Mouse (Mus musculus) intestine, embryonic 16.5 days (tissue): ENCODE data around the gene H2-Q7. TPM values are rescaled to one million over a fixed set of nuclear protein-coding genes. Genes with fewer than 3 reads are reported as not detected.
"Not testable (repeated sequence)": the region's sequence is repeated elsewhere in the genome, so short reads cannot be mapped to it uniquely, and the experiment has no call there.

Source experiments
- ATAC-seq: fragments of 200-750 bp; cut with Nextera tagmentation; 2 replicates; pipeline ENCODE4 v1.8.0; 2017; ENCODE audit warnings: moderate TSS enrichment, moderate library complexity
- H3K27ac ChIP-seq: fragments of 300-500 bp; sonication (generic); 2 replicates; pipeline ENCODE4 v1.5.1; 2014; ENCODE audit warnings: mild to moderate bottlenecking, low read length
- H3K27me3 ChIP-seq: fragments of 300-500 bp; sonication (generic); replicated peaks from 2 replicates; pipeline ENCODE4 v1.6.1; 2014; ENCODE audit warnings: low read length, control low read depth, mixed read lengths; ENCODE audit not compliant: control insufficient read depth, insufficient read depth
- H3K36me3 ChIP-seq: fragments of 300-500 bp; sonication (generic); 2 replicates; pipeline ENCODE4 v1.6.1; 2014; ENCODE audit warnings: low read length, control low read depth; ENCODE audit not compliant: control insufficient read depth, insufficient read depth
- H3K4me1 ChIP-seq: fragments of 300-500 bp; sonication (generic); 2 replicates; pipeline ENCODE4 v1.6.1; 2014; ENCODE audit warnings: low read length, control low read depth, mixed read lengths; ENCODE audit not compliant: control insufficient read depth, insufficient read depth
- H3K4me2 ChIP-seq: fragments of 300-500 bp; sonication (generic); 2 replicates; pipeline ENCODE4 v1.6.1; 2014; ENCODE audit warnings: low read depth, low read length, control low read depth
- H3K4me3 ChIP-seq: fragments of 300-500 bp; sonication (generic); 2 replicates; pipeline ENCODE4 v1.5.1; 2014; ENCODE audit warnings: mild to moderate bottlenecking, low read length
- H3K9ac ChIP-seq: fragments of 300-500 bp; sonication (generic); 2 replicates; pipeline ENCODE4 v1.6.1; 2014; ENCODE audit warnings: low read depth, low read length
- H3K9me3 ChIP-seq: fragments of 300-500 bp; sonication (generic); 2 replicates; pipeline ENCODE4 v1.6.1; 2016; ENCODE audit warnings: low read length, control low read depth; ENCODE audit not compliant: control insufficient read depth
- WGBS: fragments of 180-500 bp; shearing (Covaris S2); extraction: QIAGEN DNeasy Blood & Tissue Kit; methylation state at CpG from one replicate; pipeline ENCODE4 v1.1.7; 2014; 5-methylcytosine and 5-hydroxymethylcytosine counted together
- polyA plus RNA-seq: library from polyadenylated mRNA; unstranded; fragments of >200 nt; fragmentation: Nextera tagmentation; extraction: Ambion mirVana; gene quantifications from 2 replicates; pipeline ENCODE4 v1.2.1, GENCODE M21; 2015

H2-Q7 gene
- polyA plus RNA-seq, 1 experiment from 2014 or later = 7.3 TPM

GRCm38 (mm10) chr17:35420206-35420810 lies 18.6 kb upstream of the H2-Q7 start:
- H3K4me2 ChIP-seq, H3K36me3 ChIP-seq, H3K27me3 ChIP-seq, H3K4me3 ChIP-seq, ATAC-seq, H3K9me3 ChIP-seq, H3K4me1 ChIP-seq, H3K9ac ChIP-seq, H3K27ac ChIP-seq: not testable (repeated sequence)
- WGBS = 16% methylated on average over 11 of the region's 11 CpGs

- H3K4me3 ChIP-seq, ATAC-seq: not testable (repeated sequence)
- 88% methylated on average over 4 of the region's 4 CpGs for WGBS
These were observed 17.6 kb upstream of the H2-Q7 start for GRCm38 (mm10) chr17:35421331-35421730.

DNA sequence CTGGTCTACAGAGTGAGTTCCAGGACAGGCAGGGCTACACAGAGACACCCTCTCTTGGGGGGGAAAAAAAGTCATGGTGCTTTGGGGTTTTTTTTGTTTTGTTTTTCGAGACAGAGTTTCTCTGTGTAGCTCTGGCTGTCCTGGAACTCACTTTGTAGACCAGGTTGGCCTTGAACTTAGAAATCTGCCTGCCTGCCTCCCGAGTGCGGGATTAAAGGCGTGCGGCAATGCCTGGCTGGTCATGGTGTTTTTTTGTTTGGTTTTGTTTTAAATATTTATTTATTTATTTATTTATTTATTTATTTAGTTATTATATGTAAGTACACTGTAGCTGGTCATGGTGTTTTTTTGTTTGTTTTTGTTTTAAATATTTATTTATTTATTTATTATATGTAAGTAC lies 16.6 kb upstream of the H2-Q7 start:
- not testable (repeated sequence) for H3K9ac ChIP-seq, H3K27ac ChIP-seq, H3K27me3 ChIP-seq, H3K4me1 ChIP-seq, H3K4me2 ChIP-seq, H3K4me3 ChIP-seq, H3K9me3 ChIP-seq, ATAC-seq, H3K36me3 ChIP-seq
- WGBS = 92% methylated on average over 5 of the region's 5 CpGs

More at GRCm38 (mm10) chr17:35421331-35421730, 17.6 kb upstream of the H2-Q7 start:
- H3K9ac ChIP-seq, H3K4me1 ChIP-seq, H3K9me3 ChIP-seq, H3K27ac ChIP-seq, H3K36me3 ChIP-seq, H3K4me2 ChIP-seq, H3K27me3 ChIP-seq: not testable (repeated sequence)

GRCm38 (mm10) chr17:35423131-35423810 lies 15.7 kb upstream of the H2-Q7 start:
- WGBS = 70% methylated on average over 3 of the region's 3 CpGs
- H3K36me3 ChIP-seq, H3K27ac ChIP-seq, H3K4me2 ChIP-seq, H3K4me1 ChIP-seq, ATAC-seq, H3K9ac ChIP-seq, H3K27me3 ChIP-seq, H3K9me3 ChIP-seq, H3K4me3 ChIP-seq: not testable (repeated sequence)

DNA sequence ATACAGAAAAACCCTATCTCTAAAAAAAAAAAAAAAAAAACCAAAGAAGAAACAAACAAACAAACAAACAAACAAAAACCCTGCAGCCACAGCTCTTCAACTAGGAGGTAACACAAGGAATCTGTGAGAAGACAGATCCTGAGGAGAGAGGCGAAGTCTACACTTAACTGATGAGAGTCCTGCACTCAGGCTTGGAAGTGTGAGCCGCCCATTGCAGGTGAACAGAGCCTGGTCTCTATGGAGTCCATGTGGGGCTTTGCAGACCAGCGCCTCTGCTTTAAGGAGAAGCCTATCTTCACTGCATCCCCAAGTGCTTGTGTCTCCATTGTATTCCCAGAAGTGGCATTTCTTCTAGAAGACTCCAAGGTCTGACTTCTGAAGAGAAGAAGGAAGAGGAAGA lies 14.8 kb upstream of the H2-Q7 start:
- ATAC-seq = not testable (repeated sequence)
- 79% methylated on average over 3 of the region's 3 CpGs for WGBS

GRCm38 (mm10) chr17:35424624-35425416 lies 14.1 kb upstream of the H2-Q7 start, which contains the start of gene H2-Q6:
Gene H2-Q6 (plus strand): TSS chr17:35424850.
- 2% methylated on average over 50 of the region's 66 CpGs for WGBS
- ATAC-seq = peak; percentile 85
- peak within 1 kb of the TSS; percentile 64 for H3K4me2 ChIP-seq
- H3K4me1 ChIP-seq, H3K27ac ChIP-seq, H3K9me3 ChIP-seq, H3K36me3 ChIP-seq, H3K27me3 ChIP-seq: not testable (repeated sequence)
- H3K4me3 ChIP-seq = peak within 1 kb of the TSS; percentile 46
- peak within 1 kb of the TSS; percentile 40; the same call in 1 of the 2 replicates for H3K9ac ChIP-seq

More for the DNA sequence above, 14.8 kb upstream of the H2-Q7 start:
- H3K4me2 ChIP-seq, H3K27ac ChIP-seq, H3K9me3 ChIP-seq, H3K9ac ChIP-seq, H3K4me1 ChIP-seq, H3K36me3 ChIP-seq, H3K27me3 ChIP-seq, H3K4me3 ChIP-seq: not testable (repeated sequence)

DNA sequence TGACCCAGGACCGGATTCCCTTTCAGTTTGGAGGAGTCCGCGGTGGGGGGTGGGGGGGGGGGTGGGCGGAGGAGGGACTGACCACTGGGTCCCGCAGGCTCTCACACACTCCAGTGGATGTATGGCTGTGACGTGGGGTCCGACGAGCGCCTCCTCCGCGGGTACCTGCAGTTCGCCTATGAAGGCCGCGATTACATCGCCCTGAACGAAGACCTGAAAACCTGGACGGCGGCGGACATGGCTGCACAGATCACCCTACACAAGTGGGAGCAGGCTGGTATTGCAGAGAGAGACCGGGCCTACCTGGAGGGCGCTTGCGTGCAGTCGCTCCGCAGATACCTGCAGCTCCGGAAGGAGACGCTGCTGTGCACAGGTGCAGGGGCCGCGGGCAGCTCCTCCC lies 13.5 kb upstream of the H2-Q7 start:
- ATAC-seq = peak; percentile 25; the same call in 1 of the 2 replicates
- not testable (repeated sequence) for H3K27me3 ChIP-seq, H3K36me3 ChIP-seq, H3K4me1 ChIP-seq, H3K9ac ChIP-seq, H3K9me3 ChIP-seq, H3K27ac ChIP-seq
- peak overlapping the region; percentile 46 for H3K4me3 ChIP-seq
- WGBS = 21% methylated on average over 27 of the region's 28 CpGs
- H3K4me2 ChIP-seq = peak overlapping the region; percentile 64

DNA sequence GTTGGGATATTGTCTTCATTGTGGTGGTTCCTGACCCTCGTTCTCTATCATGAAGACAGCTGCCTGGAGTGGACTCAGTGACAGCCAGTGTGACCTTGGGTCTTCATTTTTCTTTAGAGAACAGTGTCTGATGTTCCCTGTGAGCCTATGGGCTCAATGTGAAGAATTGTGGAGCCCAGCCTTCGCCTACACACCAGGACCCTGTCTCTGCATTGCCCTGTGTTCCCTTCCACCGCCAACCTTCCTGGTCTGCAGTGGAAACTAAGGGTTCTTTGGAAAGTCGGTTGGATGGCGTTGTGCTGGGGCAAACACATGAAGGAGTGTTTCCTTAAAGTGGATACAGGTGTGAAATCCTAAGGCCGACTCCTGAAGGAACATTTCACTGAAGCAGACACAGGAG lies 10.1 kb upstream of the H2-Q7 start:
- H3K36me3 ChIP-seq, H3K4me3 ChIP-seq, ATAC-seq, H3K27ac ChIP-seq, H3K9me3 ChIP-seq, H3K9ac ChIP-seq, H3K4me2 ChIP-seq, H3K27me3 ChIP-seq, H3K4me1 ChIP-seq: not testable (repeated sequence)
- WGBS = 88% methylated on average over 6 of the region's 6 CpGs

GRCm38 (mm10) chr17:35430671-35431070 lies 8.3 kb upstream of the H2-Q7 start:
- not testable (repeated sequence) for ATAC-seq, H3K36me3 ChIP-seq, H3K4me1 ChIP-seq, H3K27me3 ChIP-seq, H3K4me3 ChIP-seq, H3K9me3 ChIP-seq, H3K4me2 ChIP-seq, H3K27ac ChIP-seq, H3K9ac ChIP-seq
- 83% methylated on average over 6 of the region's 6 CpGs for WGBS
